Mouse (Mus musculus): Measurements from ENCODE around the gene Gpha2. TPM values are rescaled to one million over a fixed set of nuclear protein-coding genes. Genes with fewer than 3 reads are reported as not detected.

The Gpha2 gene
- polyA plus RNA-seq, 1 experiment, result not detected

GRCm38 (mm10) chr19:6271206-6271605 is 45.0 kb downstream of the Gpha2 start:
- Histone ChIP-seq H3K4me3 (replicated peaks; ENCODE audit: control insufficient read depth, low read depth, low read length) (no peak overlapping the region), H3K4me1 (ENCODE audit: control insufficient read depth, insufficient read depth, low read length) (peaks cover 8% of the 10 kb centered on the region; the same call in 1 of the 2 replicates), H3K27ac (ENCODE audit: control insufficient read depth, insufficient read depth, low read depth, low read length, poor library complexity) (peak overlapping the region; percentile 77; the same call in 1 of the 2 replicates)
- no peak for TF ChIP-seq POLR2A (IDR thresholded peaks at IDR 0.05; ENCODE audit: borderline replicate concordance, control insufficient read depth, low read depth, low read length)
- TF ChIP-seq CTCF (IDR thresholded peaks at IDR 0.05; ENCODE audit: control insufficient read depth, insufficient read depth, low read length), result no peak
- WGBS, result 77% methylated on average over 8 of the region's 8 CpGs

GRCm38 (mm10) chr19:6272053-6272452 is 45.9 kb downstream of the Gpha2 start:
- H3K4me1 ChIP-seq (ENCODE audit: control insufficient read depth, insufficient read depth, low read length), result peaks cover 8% of the 10 kb centered on the region; the same call in 1 of the 2 replicates
- no peak overlapping the region for H3K4me3 ChIP-seq (replicated peaks; ENCODE audit: control insufficient read depth, low read depth, low read length)
- no peak overlapping the region for H3K27ac ChIP-seq (ENCODE audit: control insufficient read depth, insufficient read depth, low read depth, low read length, poor library complexity)
- WGBS, result 79% methylated on average over 7 of the region's 7 CpGs
- TF ChIP-seq POLR2A (IDR thresholded peaks at IDR 0.05; ENCODE audit: borderline replicate concordance, control insufficient read depth, low read depth, low read length), result no peak
- no peak for TF ChIP-seq CTCF (IDR thresholded peaks at IDR 0.05; ENCODE audit: control insufficient read depth, insufficient read depth, low read length)

- Histone ChIP-seq H3K4me3 (replicated peaks; ENCODE audit: control insufficient read depth, low read depth, low read length) (no peak overlapping the region), H3K4me1 (ENCODE audit: control insufficient read depth, insufficient read depth, low read length) (peaks cover 8% of the 10 kb centered on the region; the same call in 1 of the 2 replicates), H3K27ac (ENCODE audit: control insufficient read depth, insufficient read depth, low read depth, low read length, poor library complexity) (no peak overlapping the region)
- TF ChIP-seq POLR2A (IDR thresholded peaks at IDR 0.05; ENCODE audit: borderline replicate concordance, control insufficient read depth, low read depth, low read length) (no peak), CTCF (IDR thresholded peaks at IDR 0.05; ENCODE audit: control insufficient read depth, insufficient read depth, low read length) (no peak)
- WGBS, result 79% methylated on average over 4 of the region's 4 CpGs
These were observed 46.6 kb downstream of the Gpha2 start for GRCm38 (mm10) chr19:6272738-6273137.

DNA sequence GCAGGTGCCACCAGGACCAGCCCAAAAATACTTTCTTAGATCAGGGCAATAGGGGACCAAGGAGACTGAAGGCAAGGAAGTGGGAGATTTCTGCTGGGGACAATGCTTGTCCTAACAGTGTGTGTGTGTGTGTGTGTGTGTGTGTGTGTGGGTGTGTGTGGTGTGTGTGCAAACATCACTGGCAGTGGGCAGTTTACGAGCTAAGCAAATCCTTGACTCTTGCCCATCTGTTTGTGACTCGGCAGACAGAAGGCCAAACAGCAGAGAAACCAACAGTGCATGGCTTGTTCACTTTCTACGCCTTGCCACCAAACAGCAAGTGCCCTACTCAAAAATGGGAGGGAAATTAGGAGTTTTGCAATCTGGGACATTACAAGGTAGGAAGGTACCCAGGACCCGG is 47.4 kb downstream of the Gpha2 start:
- peaks cover 10% of the 10 kb centered on the region; the same call in 1 of the 2 replicates for H3K4me1 ChIP-seq (ENCODE audit: control insufficient read depth, insufficient read depth, low read length)

DNA sequence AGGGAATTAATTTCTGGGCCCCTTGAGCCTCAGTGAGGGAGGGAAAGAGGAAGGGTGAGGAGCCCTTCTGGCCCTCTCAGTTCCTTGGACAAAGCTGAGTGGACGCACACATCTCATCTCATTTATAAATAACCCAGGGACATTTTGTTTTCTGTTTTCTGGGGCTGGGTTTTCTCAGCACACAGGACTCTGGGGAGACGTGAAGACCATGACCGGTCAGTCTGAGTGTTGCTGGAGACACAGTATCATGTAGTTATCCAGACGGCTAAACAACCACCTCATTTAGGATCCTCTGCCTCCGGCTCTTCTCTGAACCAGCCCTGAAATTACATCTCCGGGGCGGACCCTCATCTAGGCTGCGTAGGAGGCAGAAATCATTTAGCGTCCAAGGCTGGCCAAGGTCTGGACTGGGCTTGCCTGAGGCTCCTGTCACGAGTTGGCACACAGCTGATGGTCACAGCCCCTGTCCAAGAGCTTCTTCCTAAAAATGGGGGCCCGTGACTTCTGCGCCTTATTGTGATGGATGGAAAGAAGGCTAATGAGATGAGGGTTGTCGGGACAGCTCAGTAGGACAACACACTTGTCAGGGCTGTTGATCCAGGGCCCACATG is 47.9 kb downstream of the Gpha2 start:
- 84% methylated on average over 13 of the region's 13 CpGs for WGBS

More for the DNA sequence above, 47.4 kb downstream of the Gpha2 start:
- no peak overlapping the region for H3K4me3 ChIP-seq (replicated peaks; ENCODE audit: control insufficient read depth, low read depth, low read length)
- TF ChIP-seq POLR2A (IDR thresholded peaks at IDR 0.05; ENCODE audit: borderline replicate concordance, control insufficient read depth, low read depth, low read length), result no peak
- no peak for TF ChIP-seq CTCF (IDR thresholded peaks at IDR 0.05; ENCODE audit: control insufficient read depth, insufficient read depth, low read length)
- H3K27ac ChIP-seq (ENCODE audit: control insufficient read depth, insufficient read depth, low read depth, low read length, poor library complexity), result no peak overlapping the region
- WGBS, result 54% methylated on average over 4 of the region's 4 CpGs

GRCm38 (mm10) chr19:6275740-6276389 is 49.7 kb downstream of the Gpha2 start:
- 3% methylated on average over 15 of the region's 15 CpGs for WGBS
- TF ChIP-seq CTCF (IDR thresholded peaks at IDR 0.05; ENCODE audit: control insufficient read depth, insufficient read depth, low read length), result no peak
- Histone ChIP-seq H3K4me1 (ENCODE audit: control insufficient read depth, insufficient read depth, low read length) (peaks cover 12% of the 10 kb centered on the region), H3K27ac (ENCODE audit: control insufficient read depth, insufficient read depth, low read depth, low read length, poor library complexity) (peak overlapping the region; percentile 93), H3K4me3 (replicated peaks; ENCODE audit: control insufficient read depth, low read depth, low read length) (peak overlapping the region; percentile 59)

More for the DNA sequence above, 47.9 kb downstream of the Gpha2 start:
- Histone ChIP-seq H3K27ac (ENCODE audit: control insufficient read depth, insufficient read depth, low read depth, low read length, poor library complexity) (no peak overlapping the region), H3K4me1 (ENCODE audit: control insufficient read depth, insufficient read depth, low read length) (peaks cover 11% of the 10 kb centered on the region; the same call in 1 of the 2 replicates), H3K4me3 (replicated peaks; ENCODE audit: control insufficient read depth, low read depth, low read length) (no peak overlapping the region)
- TF ChIP-seq CTCF (IDR thresholded peaks at IDR 0.05; ENCODE audit: control insufficient read depth, insufficient read depth, low read length) (no peak), POLR2A (IDR thresholded peaks at IDR 0.05; ENCODE audit: borderline replicate concordance, control insufficient read depth, low read depth, low read length) (no peak)

DNA sequence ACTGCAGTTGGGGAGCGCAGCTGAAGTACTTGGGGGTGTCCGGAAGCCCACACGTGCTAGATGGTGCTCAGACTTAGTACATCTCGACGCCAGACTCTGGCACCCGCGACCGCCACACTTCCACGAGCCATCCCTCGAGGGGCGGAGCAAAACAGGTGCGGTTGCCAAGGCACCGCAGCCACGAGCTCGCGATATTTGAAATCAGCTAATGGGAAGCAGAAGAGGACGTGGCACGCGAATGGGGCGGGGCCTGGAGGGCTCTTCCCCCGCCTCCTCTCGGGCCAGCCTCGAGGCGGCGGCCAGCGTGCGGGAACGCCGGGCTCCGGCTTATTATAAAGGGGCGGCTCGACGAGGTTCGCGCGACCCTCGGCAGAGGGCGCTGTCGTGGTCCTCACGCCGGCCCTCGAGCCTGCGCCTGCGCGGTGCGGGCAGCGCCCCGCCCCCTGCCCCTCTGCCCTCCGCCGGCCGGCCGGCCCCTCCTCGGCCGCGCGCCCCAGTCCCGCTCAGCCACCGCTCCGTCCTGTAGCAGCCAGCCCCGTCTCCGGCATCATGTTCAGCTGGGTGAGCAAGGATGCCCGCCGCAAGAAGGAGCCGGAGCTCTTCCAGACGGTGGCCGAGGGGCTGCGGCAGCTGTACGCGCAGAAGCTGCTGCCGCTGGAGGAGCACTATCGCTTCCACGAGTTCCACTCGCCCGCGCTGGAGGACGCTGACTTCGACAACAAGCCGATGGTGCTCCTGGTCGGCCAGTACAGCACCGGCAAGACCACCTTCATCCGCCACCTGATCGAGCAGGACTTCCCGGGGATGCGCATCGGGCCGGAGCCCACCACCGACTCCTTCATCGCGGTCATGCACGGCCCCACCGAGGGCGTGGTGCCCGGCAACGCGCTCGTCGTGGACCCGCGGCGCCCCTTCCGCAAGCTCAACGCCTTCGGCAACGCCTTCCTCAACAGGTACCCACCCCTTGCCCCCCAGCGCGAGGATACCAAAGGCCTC is 50.5 kb downstream of the Gpha2 start, which contains the start of gene Ehd1:
TSS of gene Ehd1 (plus strand) at position 300 of the 996 bp plus-strand sequence.
- peak within 1 kb of the TSS; percentile 100 for H3K4me3 ChIP-seq (replicated peaks; ENCODE audit: control insufficient read depth, low read depth, low read length)
- WGBS, result under 1% methylated on average over 106 of the region's 106 CpGs
- TF ChIP-seq CTCF (IDR thresholded peaks at IDR 0.05; ENCODE audit: control insufficient read depth, insufficient read depth, low read length) (peak; percentile 78), POLR2A (IDR thresholded peaks at IDR 0.05; ENCODE audit: borderline replicate concordance, control insufficient read depth, low read depth, low read length) (peak; percentile 85)
- H3K27ac ChIP-seq (ENCODE audit: control insufficient read depth, insufficient read depth, low read depth, low read length, poor library complexity), result peak within 1 kb of the TSS; percentile 93
- H3K4me1 ChIP-seq (ENCODE audit: control insufficient read depth, insufficient read depth, low read length), result peaks cover 12% of the 10 kb centered on the region

Other genes starting within 250 kb of the Gpha2 start
- gene Slc22a20, start 240.2 kb upstream of the Gpha2 start, polyA plus RNA-seq (2011; ENCODE audit: insufficient read depth, insufficient read length, low replicate concordance, missing spikeins), result 0.80 TPM in 1 of 2 replicates, not detected in the other
- gene Capn1, start 210.5 kb upstream of the Gpha2 start, polyA plus RNA-seq (2011; ENCODE audit: insufficient read depth, insufficient read length, low replicate concordance, missing spikeins), result 59.9 and 139 TPM in 2 replicates
- 30.5 and 58.5 TPM in 2 replicates for gene Syvn1, start 179.8 kb upstream of the Gpha2 start, polyA plus RNA-seq (2011; ENCODE audit: insufficient read depth, insufficient read length, low replicate concordance, missing spikeins)
- gene Mrpl49, start 168.6 kb upstream of the Gpha2 start, polyA plus RNA-seq (2011; ENCODE audit: insufficient read depth, insufficient read length, low replicate concordance, missing spikeins), result 29.9 and 52.5 TPM in 2 replicates
- gene Fau, start 168.5 kb upstream of the Gpha2 start, polyA plus RNA-seq (2011; ENCODE audit: insufficient read depth, insufficient read length, low replicate concordance, missing spikeins), result 2,232 and 4,155 TPM in 2 replicates
- gene Znhit2, start 165.2 kb upstream of the Gpha2 start, polyA plus RNA-seq (2011; ENCODE audit: insufficient read depth, insufficient read length, low replicate concordance, missing spikeins), result 8.4 and 14.3 TPM in 2 replicates
- 5.9 and 12.3 TPM in 2 replicates for gene Tm7sf2, start 158.0 kb upstream of the Gpha2 start, polyA plus RNA-seq (2011; ENCODE audit: insufficient read depth, insufficient read length, low replicate concordance, missing spikeins)
- gene Vps51, start 149.1 kb upstream of the Gpha2 start, polyA plus RNA-seq (2011; ENCODE audit: insufficient read depth, insufficient read length, low replicate concordance, missing spikeins), result 48.4 and 85.1 TPM in 2 replicates
- gene Tmem262, start 146.3 kb upstream of the Gpha2 start, polyA plus RNA-seq (2011; ENCODE audit: insufficient read depth, insufficient read length, low replicate concordance, missing spikeins), result not detected in 2 replicates
- not detected in 2 replicates for gene Gm28374, start 144.1 kb upstream of the Gpha2 start, polyA plus RNA-seq (2011; ENCODE audit: insufficient read depth, insufficient read length, low replicate concordance, missing spikeins)
- gene Zfpl1, start 141.4 kb upstream of the Gpha2 start, polyA plus RNA-seq (2011; ENCODE audit: insufficient read depth, insufficient read length, low replicate concordance, missing spikeins), result 12.2 and 22.8 TPM in 2 replicates
- 28.8 and 31.0 TPM in 2 replicates for gene Cdca5, start 141.4 kb upstream of the Gpha2 start, polyA plus RNA-seq (2011; ENCODE audit: insufficient read depth, insufficient read length, low replicate concordance, missing spikeins)
- gene AC131692.1, start 132.0 kb upstream of the Gpha2 start, polyA plus RNA-seq (2011; ENCODE audit: insufficient read depth, insufficient read length, low replicate concordance, missing spikeins), result 6.6 and 6.9 TPM in 2 replicates
- 5.2 and 5.3 TPM in 2 replicates for gene Naaladl1, start 120.6 kb upstream of the Gpha2 start, polyA plus RNA-seq (2011; ENCODE audit: insufficient read depth, insufficient read length, low replicate concordance, missing spikeins)
- 2.5 and 6.0 TPM in 2 replicates for gene Sac3d1, start 107.7 kb upstream of the Gpha2 start, polyA plus RNA-seq (2011; ENCODE audit: insufficient read depth, insufficient read length, low replicate concordance, missing spikeins)
- gene Snx15, start 98.1 kb upstream of the Gpha2 start, polyA plus RNA-seq (2011; ENCODE audit: insufficient read depth, insufficient read length, low replicate concordance, missing spikeins), result 33.2 and 38.4 TPM in 2 replicates
- 0.93 TPM in 1 of 2 replicates, not detected in the other for gene Batf2, start 85.4 kb upstream of the Gpha2 start, polyA plus RNA-seq (2011; ENCODE audit: insufficient read depth, insufficient read length, low replicate concordance, missing spikeins)
- 19.6 and 20.5 TPM in 2 replicates for gene Arl2, start 84.8 kb upstream of the Gpha2 start, polyA plus RNA-seq (2011; ENCODE audit: insufficient read depth, insufficient read length, low replicate concordance, missing spikeins)
- not detected in 2 replicates for gene Majin, start 42.0 kb upstream of the Gpha2 start, polyA plus RNA-seq (2011; ENCODE audit: insufficient read depth, insufficient read length, low replicate concordance, missing spikeins)
- gene Ppp2r5b, start 9.5 kb downstream of the Gpha2 start, polyA plus RNA-seq (2011; ENCODE audit: insufficient read depth, insufficient read length, low replicate concordance, missing spikeins), result 21.0 and 43.9 TPM in 2 replicates
- gene Atg2a, start 15.3 kb downstream of the Gpha2 start, polyA plus RNA-seq (2011; ENCODE audit: insufficient read depth, insufficient read length, low replicate concordance, missing spikeins), result 17.0 and 36.4 TPM in 2 replicates
- gene Ehd1, start 50.3 kb downstream of the Gpha2 start, polyA plus RNA-seq (2011; ENCODE audit: insufficient read depth, insufficient read length, low replicate concordance, missing spikeins), result 40.0 and 63.1 TPM in 2 replicates
- 7.2 and 13.6 TPM in 2 replicates for gene Cdc42bpg, start 80.1 kb downstream of the Gpha2 start, polyA plus RNA-seq (2011; ENCODE audit: insufficient read depth, insufficient read length, low replicate concordance, missing spikeins)
- gene Men1, start 108.6 kb downstream of the Gpha2 start, polyA plus RNA-seq (2011; ENCODE audit: insufficient read depth, insufficient read length, low replicate concordance, missing spikeins), result 17.7 and 33.1 TPM in 2 replicates
- 128 and 324 TPM in 2 replicates for gene Map4k2, start 114.8 kb downstream of the Gpha2 start, polyA plus RNA-seq (2011; ENCODE audit: insufficient read depth, insufficient read length, low replicate concordance, missing spikeins)
- 120 and 184 TPM in 2 replicates for gene Sf1, start 137.3 kb downstream of the Gpha2 start, polyA plus RNA-seq (2011; ENCODE audit: insufficient read depth, insufficient read length, low replicate concordance, missing spikeins)
- gene Pygm, start 158.0 kb downstream of the Gpha2 start, polyA plus RNA-seq (2011; ENCODE audit: insufficient read depth, insufficient read length, low replicate concordance, missing spikeins), result 3.7 and 4.3 TPM in 2 replicates
- gene Rasgrp2, start 173.0 kb downstream of the Gpha2 start, polyA plus RNA-seq (2011; ENCODE audit: insufficient read depth, insufficient read length, low replicate concordance, missing spikeins), result 656 and 1,280 TPM in 2 replicates
- 2.0 and 8.8 TPM in 2 replicates for gene Nrxn2, start 192.4 kb downstream of the Gpha2 start, polyA plus RNA-seq (2011; ENCODE audit: insufficient read depth, insufficient read length, low replicate concordance, missing spikeins)